Mouse (Mus musculus) midbrain, embryonic 16.5 days (tissue): ENCODE measurements at regions not wholly inside any gene's neighbourhood (a gene's known extent, or its start where the extent isn't known, plus 50 kb on each side); places are given as distances from the start of the nearest gene placed in this dataset.

Source experiments
- ATAC-seq: fragments of 200-750 bp; cut with Nextera tagmentation; 2 replicates; pipeline ENCODE4 v1.8.0; 2017; ENCODE audit warnings: moderate TSS enrichment
- H3K27ac ChIP-seq: fragments of 300-500 bp; sonication (generic); 2 replicates; pipeline ENCODE4 v1.5.1; 2014; ENCODE audit warnings: mild to moderate bottlenecking, low read length, mixed read lengths
- H3K27me3 ChIP-seq: fragments of 300-500 bp; sonication (generic); 2 replicates; pipeline ENCODE4 v1.6.1; 2014; ENCODE audit warnings: low read depth, low read length, mixed read lengths; ENCODE audit not compliant: control insufficient read depth, insufficient read depth
- H3K36me3 ChIP-seq: fragments of 300-500 bp; sonication (generic); 2 replicates; pipeline ENCODE4 v1.6.1; 2014; ENCODE audit warnings: mild to moderate bottlenecking, low read length, moderate library complexity, mixed read lengths; ENCODE audit not compliant: control insufficient read depth, insufficient read depth
- H3K4me1 ChIP-seq: fragments of 300-500 bp; sonication (generic); 2 replicates; pipeline ENCODE4 v1.6.1; 2014; ENCODE audit warnings: mild to moderate bottlenecking, low read length, mixed read lengths; ENCODE audit not compliant: control insufficient read depth, insufficient read depth
- H3K4me2 ChIP-seq: fragments of 300-500 bp; sonication (generic); 2 replicates; pipeline ENCODE4 v1.6.1; 2014; ENCODE audit warnings: mild to moderate bottlenecking, low read length, mixed read lengths
- H3K4me3 ChIP-seq: fragments of 300-500 bp; sonication (generic); 2 replicates; pipeline ENCODE4 v1.5.1; 2014; ENCODE audit warnings: low read depth, mild to moderate bottlenecking, low read length, moderate library complexity, mixed read lengths
- H3K9ac ChIP-seq: fragments of 300-500 bp; sonication (generic); 2 replicates; pipeline ENCODE4 v1.6.1; 2014; ENCODE audit warnings: low read depth, low read length, mixed read lengths
- H3K9me3 ChIP-seq: fragments of 300-500 bp; sonication (generic); replicated peaks from 2 replicates; pipeline ENCODE4 v1.6.1; 2014; ENCODE audit warnings: mild to moderate bottlenecking, low read length, mixed read lengths; ENCODE audit not compliant: control insufficient read depth, poor library complexity, severe bottlenecking
- WGBS: fragments of 180-500 bp; shearing (Covaris S2); extraction: QIAGEN DNeasy Blood & Tissue Kit; methylation state at CpG from one replicate; pipeline ENCODE4 v1.1.7; 2014; 5-methylcytosine and 5-hydroxymethylcytosine counted together

- no peaks in the 10 kb centered on the region for H3K36me3 ChIP-seq
- H3K27me3 ChIP-seq, result no peaks in the 10 kb centered on the region
- ATAC-seq, result no peak
Measured at GRCm38 (mm10) chr12:13669453-13669852, 400.5 kb downstream of the Nbas start.

GRCm38 (mm10) chr12:13668485-13669022 lies 399.6 kb downstream of the Nbas start:
- ATAC-seq, result no peak
- no peaks in the 10 kb centered on the region for H3K36me3 ChIP-seq
- H3K4me3 ChIP-seq, result no peak overlapping the region
- no peaks in the 10 kb centered on the region for H3K4me1 ChIP-seq
- H3K27ac ChIP-seq, result no peak overlapping the region
- H3K9ac ChIP-seq, result no peak overlapping the region
- 66% methylated on average over 3 of the region's 3 CpGs for WGBS
- H3K4me2 ChIP-seq, result no peak overlapping the region
- no peaks in the 10 kb centered on the region for H3K27me3 ChIP-seq
- no peaks in the 10 kb centered on the region for H3K9me3 ChIP-seq

More at GRCm38 (mm10) chr12:13669453-13669852, 400.5 kb downstream of the Nbas start:
- Histone ChIP-seq H3K9ac (no peak overlapping the region), H3K4me2 (no peak overlapping the region), H3K4me3 (no peak overlapping the region), H3K9me3 (no peaks in the 10 kb centered on the region), H3K4me1 (no peaks in the 10 kb centered on the region), H3K27ac (no peak overlapping the region)

DNA sequence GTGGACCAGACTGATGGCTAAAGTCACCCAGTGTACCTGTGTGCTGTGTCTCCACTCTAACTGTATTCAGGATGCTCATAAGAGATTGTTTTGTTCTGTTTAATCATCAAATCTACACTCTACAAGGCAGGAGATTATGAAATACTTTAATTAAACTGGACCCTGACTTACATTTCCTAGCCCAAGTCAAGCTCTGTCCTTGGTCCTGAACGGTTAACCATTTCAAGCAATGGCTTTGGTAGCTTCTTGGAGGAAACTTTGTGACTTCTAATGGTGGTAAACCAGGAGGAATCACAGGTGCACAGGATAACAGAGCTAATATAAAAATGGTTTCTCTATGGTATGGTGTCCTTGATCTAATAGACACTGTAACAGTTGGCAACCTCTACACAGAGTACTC lies 370.4 kb downstream of the Nbas start:
- H3K9me3 ChIP-seq, result no peaks in the 10 kb centered on the region
- H3K4me3 ChIP-seq, result no peak overlapping the region
- no peaks in the 10 kb centered on the region for H3K27me3 ChIP-seq
- no peak overlapping the region for H3K9ac ChIP-seq
- H3K4me2 ChIP-seq, result no peak overlapping the region
- H3K36me3 ChIP-seq, result no peaks in the 10 kb centered on the region
- no peak for ATAC-seq
- WGBS, result 71% methylated on average over 1 of the region's 1 CpGs
- no peaks in the 10 kb centered on the region for H3K4me1 ChIP-seq
- no peak overlapping the region for H3K27ac ChIP-seq
